Mouse (Mus musculus) embryonic facial prominence, embryonic 12.5 days (tissue): ENCODE measurements around the gene Elfn2. TPM values are rescaled to one million over a fixed set of nuclear protein-coding genes. Genes with fewer than 3 reads are reported as not detected.
A peak's percentile ranks its signal among the peaks of the same experiment; 100 is the strongest.

Source experiments
- ATAC-seq: fragments of 200-750 bp; cut with Nextera tagmentation; 2 replicates; pipeline ENCODE4 v1.8.0; 2017; ENCODE audit not compliant: insufficient number of reproducible peaks, insufficient read depth, low FRiP score, low TSS enrichment
- H3K27ac ChIP-seq: fragments of 300-500 bp; sonication (generic); 2 replicates; pipeline ENCODE4 v1.5.1; 2016; ENCODE audit warnings: mild to moderate bottlenecking
- H3K27me3 ChIP-seq: fragments of 300-500 bp; sonication (generic); 2 replicates; pipeline ENCODE4 v1.6.1; 2016; ENCODE audit warnings: mild to moderate bottlenecking, moderate library complexity
- H3K36me3 ChIP-seq: fragments of 300-500 bp; sonication (generic); 2 replicates; pipeline ENCODE4 v1.6.1; 2016; ENCODE audit warnings: mild to moderate bottlenecking
- H3K4me1 ChIP-seq: fragments of 300-500 bp; sonication (generic); 2 replicates; pipeline ENCODE4 v1.6.1; 2016
- H3K4me2 ChIP-seq: fragments of 300-500 bp; sonication (generic); replicated peaks from 2 replicates; pipeline ENCODE4 v1.6.1; 2016; ENCODE audit warnings: mild to moderate bottlenecking, moderate library complexity
- H3K4me3 ChIP-seq: fragments of 300-500 bp; sonication (generic); 2 replicates; pipeline ENCODE4 v1.5.1; 2016; ENCODE audit warnings: mild to moderate bottlenecking
- H3K9ac ChIP-seq: fragments of 300-500 bp; sonication (generic); 2 replicates; pipeline ENCODE4 v1.6.1; 2016; ENCODE audit warnings: mild to moderate bottlenecking, moderate library complexity
- H3K9me3 ChIP-seq: fragments of 300-500 bp; sonication (generic); 2 replicates; pipeline ENCODE4 v1.6.1; 2016; ENCODE audit warnings: mild to moderate bottlenecking, moderate library complexity
- WGBS: fragments of 180-500 bp; shearing (Covaris S2); methylation state at CpG from one replicate; pipeline ENCODE4 v1.1.7; 2016; 5-methylcytosine and 5-hydroxymethylcytosine counted together
- polyA plus RNA-seq: library from polyadenylated mRNA; unstranded; fragments of >200 nt; fragmentation: Nextera tagmentation; extraction: Ambion mirVana; gene quantifications from 2 replicates; pipeline ENCODE4 v1.2.1, GENCODE M21; 2016

Gene Elfn2
- polyA plus RNA-seq, 1 experiment from 2014 or later = 0.06 TPM

DNA sequence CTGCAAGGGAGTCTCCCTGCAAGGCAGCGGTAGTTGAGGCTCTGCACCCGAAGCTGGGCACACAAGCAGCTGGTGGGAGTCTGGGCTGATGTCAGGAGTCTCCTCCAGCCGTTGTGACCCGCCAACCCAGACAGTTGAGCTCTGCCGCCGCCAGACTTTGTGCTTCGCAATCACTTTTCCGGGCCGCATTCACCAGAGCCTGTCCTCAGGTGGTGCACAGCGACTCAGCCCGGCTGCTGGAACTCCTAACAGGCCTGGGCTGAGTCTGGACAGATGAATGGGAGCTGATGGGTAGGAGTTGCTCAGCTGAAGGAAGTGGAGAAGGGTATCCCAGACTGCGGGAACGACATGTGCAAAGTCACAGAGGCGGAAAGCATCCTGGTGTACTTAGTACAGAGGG, 845 bp upstream of the Elfn2 start:
- no peak for ATAC-seq
- Histone ChIP-seq H3K36me3 (no peaks in the 10 kb centered on the region), H3K27me3 (peaks cover 72% of the 10 kb centered on the region), H3K9me3 (no peaks in the 10 kb centered on the region), H3K9ac (no peak overlapping the region), H3K4me2 (no peak overlapping the region), H3K27ac (no peak overlapping the region), H3K4me1 (peaks cover 7% of the 10 kb centered on the region; the same call in 1 of the 2 replicates), H3K4me3 (no peak overlapping the region)
- 6% methylated on average over 14 of the region's 14 CpGs for WGBS

DNA sequence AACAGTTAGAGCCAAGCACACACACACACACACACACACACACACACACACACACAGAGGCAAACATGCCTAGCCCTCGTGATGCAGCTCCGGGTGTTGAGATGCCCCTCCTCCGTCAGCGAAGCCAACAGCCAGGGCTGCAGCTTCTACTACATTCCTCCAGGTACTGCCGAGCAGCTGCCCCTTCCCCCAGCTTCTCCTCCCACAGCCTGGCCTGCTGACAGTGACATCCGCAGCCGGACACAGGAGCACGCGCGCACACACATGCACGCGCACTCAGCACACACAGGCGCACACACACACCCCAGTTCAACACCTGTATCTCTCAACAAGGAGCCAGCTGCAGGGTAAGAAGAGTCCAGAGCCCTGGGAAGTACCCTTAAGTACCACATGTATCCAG, 1.6 kb downstream of the Elfn2 start:
- Histone ChIP-seq H3K36me3 (no peaks in the 10 kb centered on the region), H3K4me1 (peaks cover 14% of the 10 kb centered on the region), H3K9me3 (no peaks in the 10 kb centered on the region), H3K9ac (no peak overlapping the region), H3K4me3 (no peak overlapping the region), H3K27ac (no peak overlapping the region), H3K27me3 (peaks cover 91% of the 10 kb centered on the region), H3K4me2 (no peak overlapping the region)
- WGBS = 51% methylated on average over 13 of the region's 13 CpGs
- no peak for ATAC-seq

- Histone ChIP-seq H3K4me2 (no peak overlapping the region), H3K27me3 (peaks cover 99% of the 10 kb centered on the region), H3K9ac (no peak overlapping the region), H3K9me3 (no peaks in the 10 kb centered on the region), H3K4me3 (no peak overlapping the region), H3K27ac (no peak overlapping the region), H3K36me3 (no peaks in the 10 kb centered on the region), H3K4me1 (peaks cover 14% of the 10 kb centered on the region)
- ATAC-seq = no peak
- 56% methylated on average over 5 of the region's 5 CpGs for WGBS
Measured at GRCm38 (mm10) chr15:78715856-78716255, 2.7 kb downstream of the Elfn2 start.

GRCm38 (mm10) chr15:78713751-78714150, 4.8 kb downstream of the Elfn2 start:
- Histone ChIP-seq H3K4me3 (no peak overlapping the region), H3K27ac (no peak overlapping the region), H3K27me3 (peaks cover 93% of the 10 kb centered on the region), H3K4me1 (peaks cover 20% of the 10 kb centered on the region), H3K36me3 (no peaks in the 10 kb centered on the region), H3K4me2 (no peak overlapping the region), H3K9me3 (no peaks in the 10 kb centered on the region), H3K9ac (no peak overlapping the region)
- ATAC-seq = no peak
- 81% methylated on average over 7 of the region's 7 CpGs for WGBS

DNA sequence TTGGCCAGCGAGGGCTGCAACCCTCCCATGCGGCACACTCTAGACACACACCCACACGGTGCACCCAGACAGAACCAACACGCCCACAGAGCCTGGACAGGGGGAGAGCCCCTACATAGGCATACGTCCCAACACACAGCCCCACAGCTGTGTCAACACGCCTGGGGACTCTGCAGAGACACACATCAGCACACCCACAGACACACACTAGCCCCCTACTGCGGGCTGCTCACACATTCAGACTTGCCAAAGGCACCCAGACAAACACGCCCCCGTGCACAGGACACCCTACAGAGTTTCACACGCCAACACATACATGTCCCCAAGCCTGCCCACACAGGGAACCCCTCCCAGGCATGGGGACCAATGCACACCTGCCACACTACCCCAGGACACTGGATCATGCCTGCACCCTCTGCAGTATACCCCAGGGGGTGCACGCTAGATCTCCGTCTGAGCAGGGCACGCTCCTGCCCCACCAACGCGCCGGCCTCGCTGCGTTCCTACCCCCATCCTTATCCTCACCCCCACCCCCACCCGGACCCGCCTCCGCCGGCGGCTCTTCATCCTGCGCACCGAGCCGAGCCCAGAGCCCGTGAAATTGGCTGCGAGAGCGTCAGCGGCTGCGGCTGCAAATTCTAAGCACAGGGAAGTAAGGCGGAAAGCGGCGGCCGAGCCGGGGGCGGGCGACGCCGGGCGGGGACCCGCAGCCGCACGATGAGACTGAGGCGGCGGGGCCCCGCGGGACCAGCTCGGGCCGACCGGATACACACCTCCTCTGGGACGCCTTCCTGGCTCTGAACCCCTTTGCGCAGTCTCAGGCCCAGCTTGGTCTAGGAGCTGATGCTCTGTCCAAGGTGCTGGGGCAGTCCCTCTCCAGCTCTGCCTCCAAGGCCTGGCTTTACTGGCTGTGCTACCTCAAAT, 6.0 kb downstream of the Elfn2 start:
- 0 out of 2 replicates have a peak, but pooled peaks have one; percentile 16 for ATAC-seq
- Histone ChIP-seq H3K36me3 (no peaks in the 10 kb centered on the region), H3K4me2 (peak overlapping the region; percentile 47), H3K9ac (no peak overlapping the region), H3K27ac (no peak overlapping the region), H3K4me3 (peak overlapping the region; percentile 32), H3K9me3 (no peaks in the 10 kb centered on the region), H3K27me3 (peaks cover 83% of the 10 kb centered on the region), H3K4me1 (peaks cover 15% of the 10 kb centered on the region)
- 10% methylated on average over 53 of the region's 53 CpGs for WGBS

DNA sequence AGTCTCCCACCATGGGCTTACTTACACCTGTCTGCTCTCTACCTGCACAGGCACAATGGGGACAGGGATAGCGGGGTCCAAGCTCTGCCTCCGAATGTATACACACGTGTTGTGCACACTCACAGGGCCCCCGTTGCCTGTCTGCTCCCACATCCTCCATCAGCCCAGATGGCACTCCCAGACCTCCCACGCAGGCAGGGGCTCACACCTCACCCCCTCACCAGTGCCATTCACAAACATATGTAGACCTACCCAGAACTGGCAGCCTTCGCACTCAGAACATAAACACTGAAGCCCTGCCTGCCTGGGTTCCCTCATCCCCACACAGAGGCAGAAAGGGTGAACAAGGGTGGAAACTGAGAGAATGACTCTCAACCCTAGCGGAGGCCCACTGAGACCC, 6.6 kb downstream of the Elfn2 start:
- peaks cover 77% of the 10 kb centered on the region for H3K27me3 ChIP-seq
- ATAC-seq = no peak

DNA sequence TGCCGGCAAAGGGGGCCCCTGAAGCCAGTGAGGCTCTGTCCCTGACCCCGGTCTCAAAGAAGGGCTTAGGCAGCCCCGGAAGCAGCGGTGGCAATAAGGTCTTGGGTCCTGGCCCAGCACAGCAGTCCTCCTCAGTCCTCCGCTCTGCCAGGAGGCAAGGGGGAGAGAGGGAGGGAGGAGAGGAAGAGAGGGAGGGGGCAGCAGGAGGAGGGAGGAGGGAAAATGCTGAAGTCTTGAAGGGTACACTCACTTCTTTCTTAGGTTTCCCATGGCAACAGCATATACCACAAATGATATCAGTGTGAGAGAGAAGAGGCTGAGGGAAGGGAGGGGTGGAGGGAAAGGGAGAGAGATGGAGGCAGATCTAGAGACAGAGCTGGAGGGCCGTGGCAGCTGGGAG, 7.9 kb downstream of the Elfn2 start:
- Histone ChIP-seq H3K4me3 (no peak overlapping the region), H3K27me3 (peaks cover 64% of the 10 kb centered on the region), H3K36me3 (no peaks in the 10 kb centered on the region), H3K27ac (no peak overlapping the region), H3K4me2 (no peak overlapping the region), H3K9me3 (no peaks in the 10 kb centered on the region), H3K9ac (no peak overlapping the region), H3K4me1 (peaks cover 15% of the 10 kb centered on the region)
- whole genome bisulfite sequencing = 48% methylated on average over 6 of the region's 6 CpGs
- ATAC-seq = no peak

More for the DNA sequence above, 6.6 kb downstream of the Elfn2 start:
- 76% methylated on average over 7 of the region's 7 CpGs for WGBS
- Histone ChIP-seq H3K27ac (no peak overlapping the region), H3K9ac (no peak overlapping the region), H3K36me3 (no peaks in the 10 kb centered on the region), H3K4me3 (no peak overlapping the region), H3K4me1 (peaks cover 15% of the 10 kb centered on the region), H3K4me2 (no peak overlapping the region), H3K9me3 (no peaks in the 10 kb centered on the region)

DNA sequence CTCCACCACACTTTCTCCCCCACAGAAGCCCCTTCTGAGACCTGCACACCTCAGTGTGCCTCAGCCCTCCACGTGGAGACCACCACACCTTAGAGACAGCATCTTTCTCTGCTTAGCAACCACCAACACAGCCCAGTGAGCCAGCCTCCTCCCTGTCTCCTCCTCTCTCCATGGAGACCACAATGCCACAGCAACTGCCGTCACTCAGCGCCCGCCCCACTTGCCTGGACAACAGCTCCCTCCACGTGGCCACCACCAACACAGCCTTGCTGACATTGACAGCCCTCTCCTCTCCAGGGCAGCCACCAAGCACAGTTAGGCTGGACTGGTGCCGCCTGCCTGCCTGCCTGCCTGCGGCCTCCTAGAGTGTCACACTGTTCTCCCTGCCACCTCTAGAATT, 8.8 kb downstream of the Elfn2 start:
- no peak for ATAC-seq
- peaks cover 55% of the 10 kb centered on the region for H3K27me3 ChIP-seq
- H3K4me2 ChIP-seq = no peak overlapping the region
- WGBS = 28% methylated on average over 7 of the region's 7 CpGs
- H3K4me3 ChIP-seq = no peak overlapping the region
- no peak overlapping the region for H3K9ac ChIP-seq
- no peaks in the 10 kb centered on the region for H3K36me3 ChIP-seq
- H3K9me3 ChIP-seq = no peaks in the 10 kb centered on the region
- H3K4me1 ChIP-seq = peaks cover 15% of the 10 kb centered on the region
- no peak overlapping the region for H3K27ac ChIP-seq

- Histone ChIP-seq H3K9me3 (no peaks in the 10 kb centered on the region), H3K9ac (no peak overlapping the region), H3K27me3 (peaks cover 24% of the 10 kb centered on the region), H3K27ac (no peak overlapping the region), H3K4me1 (0 out of 2 replicates have a peak, but pooled peaks cover 8% of the 10 kb centered on the region), H3K4me2 (no peak overlapping the region), H3K4me3 (no peak overlapping the region), H3K36me3 (no peaks in the 10 kb centered on the region)
- WGBS = 58% methylated on average over 3 of the region's 3 CpGs
- ATAC-seq = no peak
Measured at GRCm38 (mm10) chr15:78706630-78707029, 11.9 kb downstream of the Elfn2 start.

GRCm38 (mm10) chr15:78704824-78705223, 13.7 kb downstream of the Elfn2 start:
- Histone ChIP-seq H3K9ac (no peak overlapping the region), H3K9me3 (no peaks in the 10 kb centered on the region), H3K27me3 (peaks cover 6% of the 10 kb centered on the region), H3K4me1 (0 out of 2 replicates have a peak, but pooled peaks cover under 1% of the 10 kb centered on the region), H3K27ac (no peak overlapping the region), H3K36me3 (no peaks in the 10 kb centered on the region), H3K4me2 (no peak overlapping the region), H3K4me3 (no peak overlapping the region)
- 78% methylated on average over 4 of the region's 4 CpGs for WGBS
- ATAC-seq = no peak

DNA sequence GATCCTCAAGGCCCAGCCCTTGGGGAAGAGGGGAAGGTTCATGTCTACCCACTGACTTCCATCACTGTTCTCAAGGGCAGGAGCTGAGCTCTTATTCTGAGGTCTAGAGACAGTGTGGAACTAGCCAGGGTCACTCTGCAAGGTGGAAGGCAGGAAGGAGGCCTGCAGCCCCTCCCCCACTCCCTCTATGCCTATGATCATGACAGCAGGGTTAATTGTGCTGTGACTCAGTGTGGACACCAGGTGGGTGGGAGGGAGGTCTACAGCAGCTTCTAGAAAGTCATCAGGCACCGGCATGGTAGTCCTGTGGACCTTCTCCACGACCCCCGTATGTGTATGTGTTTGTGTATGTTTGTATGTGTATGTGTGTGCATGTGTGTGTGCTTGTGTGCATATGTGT, 14.6 kb downstream of the Elfn2 start:
- no peak overlapping the region for H3K9ac ChIP-seq
- H3K4me1 ChIP-seq = no peaks in the 10 kb centered on the region
- no peaks in the 10 kb centered on the region for H3K36me3 ChIP-seq
- WGBS = 78% methylated on average over 3 of the region's 3 CpGs
- no peak overlapping the region for H3K27ac ChIP-seq
- H3K9me3 ChIP-seq = no peaks in the 10 kb centered on the region
- no peak overlapping the region for H3K4me2 ChIP-seq
- H3K27me3 ChIP-seq = peaks cover 3% of the 10 kb centered on the region; the same call in 1 of the 2 replicates
- no peak overlapping the region for H3K4me3 ChIP-seq
- ATAC-seq = no peak

- WGBS = 75% methylated on average over 2 of the region's 2 CpGs
- no peaks in the 10 kb centered on the region for H3K4me1 ChIP-seq
- no peaks in the 10 kb centered on the region for H3K36me3 ChIP-seq
- H3K4me3 ChIP-seq = no peak overlapping the region
- no peaks in the 10 kb centered on the region for H3K9me3 ChIP-seq
- H3K27me3 ChIP-seq = no peaks in the 10 kb centered on the region
- no peak overlapping the region for H3K4me2 ChIP-seq
- H3K27ac ChIP-seq = no peak overlapping the region
- no peak overlapping the region for H3K9ac ChIP-seq
- ATAC-seq = no peak
Measured at GRCm38 (mm10) chr15:78700420-78700819, 18.2 kb downstream of the Elfn2 start.
